Mouse (Mus musculus) embryo, embryonic 9.5 days (tissue): ENCODE measurements around the gene Brsk1.
A peak's percentile ranks its signal among the peaks of the same experiment; 100 is the strongest.

Experiments used
- DNase-seq: peaks from one replicate; pipeline ENCODE4 v3.0.0-alpha.2; 2017; ENCODE audit errors: extremely low spot score

Gene Brsk1

GRCm38 (mm10) chr7:4739544-4740275 is 49.3 kb downstream of the Brsk1 start, which contains the start of gene Kmt5c:
Gene Kmt5c (plus strand): TSS chr7:4740115.
- peak; percentile 96 for DNase-seq

GRCm38 (mm10) chr7:4740309-4740727 is 49.9 kb downstream of the Brsk1 start:
- DNase-seq, result no peak

GRCm38 (mm10) chr7:4741151-4741550 is 50.7 kb downstream of the Brsk1 start:
- peak; percentile 69 for DNase-seq

GRCm38 (mm10) chr7:4741672-4742481 is 51.5 kb downstream of the Brsk1 start:
- DNase-seq, result no peak

- no peak for DNase-seq
Measured at GRCm38 (mm10) chr7:4742482-4742819, 52.0 kb downstream of the Brsk1 start.

- DNase-seq, result no peak
Measured at GRCm38 (mm10) chr7:4743354-4743753, 53.0 kb downstream of the Brsk1 start.

- no peak for DNase-seq
Measured at GRCm38 (mm10) chr7:4744886-4745285, 54.5 kb downstream of the Brsk1 start.

- no peak for DNase-seq
Measured at GRCm38 (mm10) chr7:4746326-4746980, 56.0 kb downstream of the Brsk1 start.

- DNase-seq, result no peak
Measured at GRCm38 (mm10) chr7:4747156-4747899, 56.9 kb downstream of the Brsk1 start.

- no peak for DNase-seq
Measured at GRCm38 (mm10) chr7:4748321-4748720, 57.9 kb downstream of the Brsk1 start.

GRCm38 (mm10) chr7:4749169-4749568 is 58.8 kb downstream of the Brsk1 start:
- no peak for DNase-seq

- peak; percentile 80 for DNase-seq
Measured at GRCm38 (mm10) chr7:4751971-4752820, 61.8 kb downstream of the Brsk1 start.

GRCm38 (mm10) chr7:4752821-4753570 is 62.6 kb downstream of the Brsk1 start, which contains the start of gene Cox6b2:
Gene Cox6b2 (minus strand): TSS chr7:4753094.
- DNase-seq, result peak; percentile 90

GRCm38 (mm10) chr7:4759670-4760069 is 69.3 kb downstream of the Brsk1 start:
- no peak for DNase-seq

- DNase-seq, result no peak
Measured at GRCm38 (mm10) chr7:4764946-4765710, 74.7 kb downstream of the Brsk1 start.
